Mouse (Mus musculus) ES-CJ7 (cell line): ENCODE measurements around the gene Rnf123.

Experiments used
- DNase-seq: peaks from one replicate; pipeline ENCODE4 v3.0.0; 2011; ENCODE audit warnings: low read depth, low spot score

The Rnf123 gene

DNA sequence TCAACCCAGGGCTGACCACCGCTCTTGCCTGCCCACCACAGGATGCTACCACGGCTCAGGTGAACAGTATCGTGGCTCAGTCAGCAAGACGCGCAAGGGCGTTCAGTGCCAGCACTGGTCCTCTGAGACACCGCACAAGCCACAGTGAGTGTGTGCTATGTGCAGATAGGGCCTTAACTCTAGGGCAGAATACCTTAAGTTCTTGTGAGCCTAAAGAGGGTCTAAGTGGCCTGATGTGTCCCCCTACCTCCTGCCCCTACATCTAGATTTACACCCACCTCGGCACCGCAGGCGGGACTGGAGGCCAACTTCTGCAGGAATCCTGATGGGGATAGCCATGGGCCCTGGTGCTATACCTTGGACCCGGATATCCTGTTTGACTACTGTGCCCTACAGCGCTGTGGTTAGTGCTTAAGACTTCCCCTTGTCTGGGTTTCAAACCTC, at the start of gene Rnf123:
Rnf123 (minus strand) TSS at position 359 of the 444 bp plus-strand sequence.
- DNase-seq, result no peak

DNA sequence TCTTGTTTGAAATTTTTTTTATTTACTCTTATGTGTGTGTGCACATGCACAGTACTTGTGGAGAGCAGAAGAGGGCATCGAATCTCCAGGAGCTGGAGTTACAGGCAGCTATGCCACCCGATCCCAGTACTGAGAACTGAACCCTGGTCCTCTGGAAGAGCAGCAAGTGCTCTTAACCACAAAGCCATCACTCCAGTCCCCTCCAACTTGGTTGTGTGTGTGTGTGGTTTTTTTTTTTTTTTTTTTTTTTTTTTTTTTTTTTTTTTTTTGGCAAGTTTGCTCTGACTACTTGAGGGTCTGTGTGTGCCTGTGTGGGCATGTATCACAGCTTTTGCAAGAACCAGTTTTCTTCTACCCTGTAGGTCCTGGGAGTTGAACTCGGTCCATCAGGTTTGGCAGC, 49.2 kb upstream of the Rnf123 start:
- DNase-seq, result no peak

GRCm38 (mm10) chr9:108131502-108131901, 48.4 kb upstream of the Rnf123 start:
- DNase-seq, result no peak

DNA sequence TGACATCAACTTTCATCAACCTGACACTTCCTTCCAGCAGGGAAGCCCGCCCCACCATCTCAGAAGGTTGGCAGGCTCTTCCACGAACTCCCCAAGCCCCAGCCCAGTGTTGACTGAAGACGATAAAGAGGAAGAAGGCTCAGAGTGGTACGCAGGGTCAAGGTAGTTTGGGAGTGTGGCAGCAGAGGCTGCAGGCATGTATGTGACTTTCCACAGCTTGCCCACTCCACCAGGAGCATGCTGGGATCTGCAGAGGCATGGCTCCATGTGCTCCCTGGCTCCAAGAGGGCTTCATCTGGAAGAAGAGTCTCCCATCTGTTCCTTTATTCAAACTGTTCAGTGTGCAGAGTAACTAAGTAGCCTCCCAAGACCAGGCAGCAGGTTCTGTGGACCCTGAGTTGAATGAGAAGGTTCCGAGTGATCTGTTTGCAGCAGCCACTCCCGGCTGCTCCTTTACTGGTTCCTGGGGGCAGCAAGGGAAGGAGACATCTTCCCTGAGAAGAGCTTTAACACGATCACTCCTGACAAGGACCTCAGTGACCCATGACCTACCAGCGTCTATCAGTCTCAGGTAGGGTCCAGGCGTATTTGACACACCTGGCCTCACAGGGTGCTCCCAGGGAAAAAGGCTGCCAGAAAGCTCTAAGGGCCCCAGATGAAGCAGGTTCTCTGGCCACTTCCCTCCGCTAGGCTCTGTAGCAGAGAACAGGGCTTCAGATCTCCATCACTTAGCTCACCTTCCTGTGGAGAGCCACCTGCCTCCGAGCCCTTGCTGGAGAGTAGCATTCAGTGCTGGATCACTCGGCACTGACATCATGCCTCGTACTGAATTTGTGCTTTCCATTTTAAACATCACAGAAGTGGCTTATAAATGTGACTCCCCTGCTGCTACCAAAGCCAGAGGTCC, 46.1 kb upstream of the Rnf123 start:
- DNase-seq, result no peak

DNA sequence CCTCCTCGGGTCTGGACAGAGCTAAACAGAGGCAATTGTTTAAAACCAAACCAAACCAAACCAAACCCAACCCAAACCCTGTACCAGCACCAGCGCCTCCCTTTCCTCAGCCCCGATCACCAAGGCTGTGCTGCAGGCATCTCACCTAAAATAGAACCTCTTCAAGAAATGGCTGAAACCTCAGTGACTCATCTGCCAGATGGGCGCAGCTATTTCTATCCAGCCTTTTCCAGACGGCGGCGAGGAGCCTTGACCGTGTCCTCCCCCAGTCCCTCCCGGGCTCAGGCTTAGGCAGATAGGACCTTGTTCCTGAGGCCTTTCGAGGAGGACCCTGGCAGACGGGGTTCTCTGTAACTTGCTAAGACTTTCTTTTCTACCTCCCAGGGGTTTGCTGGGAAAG, 45.1 kb upstream of the Rnf123 start:
- no peak for DNase-seq

DNA sequence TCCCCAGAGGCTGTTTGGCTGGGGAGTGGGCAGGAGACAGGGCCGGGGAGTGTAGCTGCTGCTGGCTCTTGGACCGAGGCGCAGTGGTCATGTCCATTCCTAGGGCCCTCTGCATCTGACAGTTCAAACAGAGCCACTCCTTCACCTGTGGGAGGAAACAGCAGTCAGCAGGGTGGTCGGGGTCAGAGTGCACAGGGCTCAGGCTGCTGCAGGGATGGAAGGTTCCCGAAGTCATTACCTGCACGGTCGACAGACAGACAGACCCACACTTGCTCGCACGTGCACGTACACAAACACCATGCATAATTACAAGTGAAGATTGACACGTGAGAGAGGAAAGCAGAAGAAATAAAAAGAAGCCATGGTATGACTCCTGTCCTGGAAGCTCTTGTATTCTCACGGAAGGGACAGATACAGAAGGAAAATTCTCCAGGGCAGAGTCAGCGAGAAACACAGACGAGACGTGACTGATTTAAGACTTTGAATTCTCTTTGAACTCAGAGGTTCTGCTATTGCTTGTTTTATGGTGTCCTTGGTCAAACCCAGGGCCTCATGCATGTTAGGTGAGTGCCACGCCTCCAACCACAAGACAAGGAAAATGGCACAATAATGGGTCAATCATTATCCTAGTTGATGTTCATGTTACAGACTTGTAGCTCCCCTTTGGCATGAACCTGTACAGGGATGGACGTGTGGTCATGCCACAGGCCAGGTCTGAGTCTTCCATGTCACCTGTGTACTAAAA, 43.5 kb upstream of the Rnf123 start:
- DNase-seq, result no peak

DNA sequence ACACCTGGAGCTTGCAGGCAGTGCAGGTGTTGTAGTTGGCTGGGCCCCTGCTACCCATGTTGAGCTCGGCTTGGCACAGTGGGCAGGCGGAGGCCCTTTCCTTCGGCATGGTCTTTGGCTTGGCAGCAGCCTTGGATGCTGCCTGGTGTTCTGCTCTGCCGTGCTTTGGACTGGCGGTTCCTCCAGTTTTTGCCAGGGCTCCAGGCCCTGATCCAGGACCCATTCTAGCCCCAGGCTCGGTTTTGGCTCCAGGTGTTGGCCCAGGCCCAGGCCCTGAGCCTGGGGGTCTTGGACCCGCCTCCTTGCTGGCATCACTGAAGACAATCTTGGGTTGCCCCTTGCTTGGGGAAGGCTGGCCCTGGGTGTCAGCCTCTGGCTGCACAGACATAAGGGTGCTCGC, 42.6 kb upstream of the Rnf123 start:
- no peak for DNase-seq

DNA sequence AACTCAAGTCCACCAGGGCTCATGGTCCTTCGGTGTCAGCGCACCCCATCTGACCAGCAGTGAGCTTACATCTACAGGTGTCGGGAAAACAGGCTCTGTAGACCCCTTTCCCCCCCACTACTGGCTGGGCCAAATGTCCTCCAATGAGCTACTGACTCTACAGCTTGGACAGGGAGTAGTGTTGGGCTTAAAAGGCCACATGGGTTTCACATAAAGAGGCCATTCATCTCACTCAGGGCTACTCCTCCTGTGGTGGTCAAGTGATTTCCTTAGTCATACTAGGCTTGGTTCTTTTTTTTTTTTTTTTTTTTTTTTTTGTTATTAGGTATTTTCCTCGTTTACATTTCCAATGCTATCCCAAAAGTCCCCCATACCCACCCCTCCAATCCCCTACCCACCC, 40.8 kb upstream of the Rnf123 start:
- no peak for DNase-seq

GRCm38 (mm10) chr9:108121170-108121969, 38.2 kb upstream of the Rnf123 start:
- no peak for DNase-seq

GRCm38 (mm10) chr9:108120671-108121070, 37.5 kb upstream of the Rnf123 start:
- DNase-seq, result no peak

GRCm38 (mm10) chr9:108119891-108120411, 36.8 kb upstream of the Rnf123 start:
- no peak for DNase-seq

DNA sequence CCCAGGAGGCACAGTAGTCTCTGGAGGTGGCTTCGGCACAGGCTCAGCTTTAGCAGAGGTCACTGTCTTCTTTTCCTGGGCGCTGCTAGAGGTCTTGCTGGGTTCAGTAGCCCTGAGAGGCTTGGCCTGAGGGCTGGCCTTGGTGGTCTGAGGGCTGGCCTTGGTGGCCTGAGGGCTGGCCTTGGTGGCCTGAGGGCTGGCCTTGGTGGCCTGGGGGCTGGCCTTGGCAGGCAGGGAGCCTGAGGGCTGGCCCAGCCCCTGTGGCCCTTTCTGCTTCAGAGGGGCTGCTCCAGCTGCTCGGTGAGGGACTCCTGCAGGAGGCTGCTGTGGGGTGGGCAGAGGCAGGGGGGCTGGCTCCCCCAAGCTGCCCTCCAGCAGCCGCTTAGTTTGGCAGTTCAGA, 34.0 kb upstream of the Rnf123 start:
- DNase-seq, result no peak

DNA sequence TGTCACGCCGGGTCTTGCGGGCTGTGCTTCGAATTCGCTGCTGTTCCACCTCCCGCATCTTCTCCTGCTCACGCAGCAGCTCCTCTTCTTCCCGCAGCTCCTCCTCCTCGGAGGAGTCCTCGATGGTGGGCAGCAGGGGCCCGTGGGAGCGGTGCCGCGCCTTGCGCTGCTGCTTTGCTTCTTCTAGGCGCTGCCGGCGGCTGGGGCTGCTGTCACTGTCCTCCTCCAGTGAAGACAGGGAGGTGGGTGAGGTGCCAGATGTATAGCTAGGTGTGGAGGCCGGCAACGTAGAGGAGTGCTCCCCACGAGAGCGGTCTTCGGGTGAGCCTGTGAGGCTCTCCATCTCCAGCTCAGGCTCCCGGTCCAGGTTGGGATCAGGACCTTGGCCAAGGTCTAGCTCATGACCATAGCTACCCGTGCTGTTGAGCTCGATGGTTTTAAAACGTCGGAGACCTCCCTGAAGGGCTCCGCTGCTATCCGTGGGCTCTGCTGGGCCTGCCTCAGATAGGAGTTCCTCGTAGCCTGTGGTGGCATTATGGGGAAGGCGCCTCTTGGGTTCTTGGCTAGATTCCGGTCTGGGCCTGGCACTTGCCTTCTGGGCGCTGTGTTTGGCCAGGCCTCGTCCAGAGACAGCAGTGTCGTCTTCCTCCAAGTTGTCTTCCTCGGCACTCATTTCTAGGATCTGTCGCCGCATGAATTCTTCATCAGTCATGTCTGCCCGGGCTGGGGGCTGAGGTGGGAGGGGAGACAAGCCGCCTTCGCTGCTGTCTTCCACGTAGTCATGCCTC, 32.3 kb upstream of the Rnf123 start:
- no peak for DNase-seq

DNA sequence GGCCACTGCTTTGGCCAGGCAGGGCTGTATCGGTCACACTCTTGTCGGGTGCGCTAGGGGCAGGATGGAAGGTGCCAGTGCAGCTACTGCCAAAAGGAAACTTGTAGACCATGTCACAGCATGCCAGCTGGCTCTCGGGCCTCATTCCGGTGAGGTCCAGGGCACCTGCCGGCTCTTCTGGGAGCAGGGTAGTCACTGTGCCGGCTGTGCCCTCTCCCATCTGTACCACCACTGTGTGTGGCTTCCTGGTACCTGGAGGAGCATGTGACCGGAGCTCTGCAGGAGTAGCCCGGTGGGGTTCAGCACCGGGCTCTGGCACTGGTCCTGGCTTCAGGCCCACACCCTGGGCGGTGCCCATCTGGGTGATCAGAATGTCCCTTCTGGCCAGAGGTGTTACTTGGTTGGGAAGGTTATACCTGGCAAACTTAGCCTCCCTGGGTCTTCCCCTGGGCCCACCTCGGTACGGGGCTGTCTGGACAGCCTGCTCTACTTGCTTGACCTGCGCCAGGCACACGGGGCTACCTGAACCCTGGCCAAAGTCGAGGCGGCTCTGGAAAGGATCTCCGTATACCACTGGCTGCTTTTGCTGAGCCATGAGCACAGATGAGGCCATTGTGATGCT, 29.7 kb upstream of the Rnf123 start:
- no peak for DNase-seq

GRCm38 (mm10) chr9:108111593-108112121, 28.5 kb upstream of the Rnf123 start:
- DNase-seq, result no peak

GRCm38 (mm10) chr9:108111101-108111592, 28.0 kb upstream of the Rnf123 start:
- no peak for DNase-seq

- DNase-seq, result no peak
Observed at GRCm38 (mm10) chr9:108110160-108110559, 27.0 kb upstream of the Rnf123 start.

DNA sequence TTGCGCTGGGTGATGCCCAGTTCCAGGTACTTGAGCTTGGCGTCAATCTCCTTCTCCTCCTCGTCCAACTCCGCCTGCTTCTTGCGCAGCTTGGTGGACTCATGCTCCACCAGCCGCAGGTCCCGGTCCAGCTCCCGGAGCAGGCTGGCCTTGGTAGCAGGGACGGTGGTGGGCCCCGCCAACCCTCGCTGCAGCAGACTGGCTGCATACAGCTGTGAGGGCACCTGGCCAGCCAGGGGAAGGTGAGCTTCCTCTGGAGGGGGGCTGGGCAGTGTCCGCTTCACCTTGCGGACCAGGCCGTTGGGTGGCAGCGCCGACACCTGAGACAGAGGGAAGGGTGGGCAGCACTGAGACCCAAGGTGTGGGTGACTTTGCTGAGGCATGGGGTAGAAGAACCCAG, 24.7 kb upstream of the Rnf123 start:
- DNase-seq, result no peak

DNA sequence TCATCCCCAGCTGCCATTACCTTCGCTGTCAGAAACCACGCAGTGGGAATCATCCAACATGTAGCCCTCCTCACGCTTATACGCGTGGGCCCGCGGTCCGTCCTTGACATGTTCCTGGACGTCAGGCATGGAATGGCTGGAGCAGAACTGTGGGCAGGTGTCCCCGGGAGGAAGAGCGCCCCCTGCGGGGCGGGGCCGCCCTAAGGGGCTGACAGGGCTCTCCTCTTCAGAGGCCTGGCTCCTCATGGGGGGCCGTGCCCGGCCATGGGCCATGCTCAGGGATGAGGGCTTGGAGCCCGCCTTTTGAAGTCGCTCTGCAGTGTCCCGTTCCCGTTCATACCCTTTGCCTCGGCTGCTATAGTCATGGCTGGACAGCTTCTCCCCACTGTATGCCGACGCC, 22.9 kb upstream of the Rnf123 start:
- peak; percentile 46 for DNase-seq

DNA sequence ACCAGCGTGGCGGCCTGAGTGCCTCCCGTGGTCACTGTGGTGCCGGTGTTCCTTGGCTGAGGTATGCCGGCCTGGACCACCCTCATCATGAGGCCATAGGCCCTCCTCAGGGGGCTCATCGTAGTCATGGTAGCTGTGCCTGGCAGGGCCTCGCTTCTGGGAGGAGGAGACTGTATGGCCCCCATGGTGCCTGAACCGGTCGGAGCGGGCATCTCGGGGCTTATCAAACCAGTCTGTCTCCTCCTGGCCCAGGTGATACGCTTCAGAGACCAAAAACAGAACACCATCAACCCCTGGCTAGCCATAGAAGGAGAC, 22.4 kb upstream of the Rnf123 start:
- no peak for DNase-seq
